Mouse (Mus musculus) lung, postnatal 10 days (tissue): ENCODE results near the gene Med16.
A peak's percentile ranks its signal among the peaks of the same experiment; 100 is the strongest.

Source experiments
- DNase-seq: peaks from one replicate; pipeline ENCODE4 v3.0.0; 2021

The Med16 gene

GRCm38 (mm10) chr10:79857452-79857811, 51.3 kb downstream of the Med16 start:
- peak; percentile 90 for DNase-seq

GRCm38 (mm10) chr10:79856704-79857451, 51.8 kb downstream of the Med16 start:
- no peak for DNase-seq

- no peak for DNase-seq
Measured at GRCm38 (mm10) chr10:79856280-79856679, 52.4 kb downstream of the Med16 start.

GRCm38 (mm10) chr10:79855558-79856184, 53.1 kb downstream of the Med16 start:
- peak; percentile 59 for DNase-seq

GRCm38 (mm10) chr10:79854801-79855541, 53.8 kb downstream of the Med16 start:
- peak; percentile 85 for DNase-seq

- peak; percentile 100 for DNase-seq
Measured at GRCm38 (mm10) chr10:79853860-79854795, 54.6 kb downstream of the Med16 start, which contains the start of gene Ptbp1. Gene Ptbp1, plus strand, starts transcription at chr10:79854427.

GRCm38 (mm10) chr10:79853392-79853791, 55.3 kb downstream of the Med16 start:
- DNase-seq: peak; percentile 99

- no peak for DNase-seq
Measured at GRCm38 (mm10) chr10:79852827-79853226, 55.9 kb downstream of the Med16 start.

- DNase-seq: peak; percentile 81
Measured at GRCm38 (mm10) chr10:79852107-79852789, 56.5 kb downstream of the Med16 start.

GRCm38 (mm10) chr10:79851653-79852052, 57.1 kb downstream of the Med16 start:
- DNase-seq: no peak

- DNase-seq: no peak
Measured at GRCm38 (mm10) chr10:79849941-79850628, 58.6 kb downstream of the Med16 start.

GRCm38 (mm10) chr10:79846553-79846952, 62.2 kb downstream of the Med16 start:
- DNase-seq: no peak
